Mouse (Mus musculus) CD4-positive, CD25-positive, alpha-beta regulatory T cell, adult 9 weeks (primary cell): ENCODE results near the gene Hmces. TPM values are rescaled to one million over a fixed set of nuclear protein-coding genes. Genes with fewer than 3 reads are reported as not detected.

Experiments used
- polyA plus RNA-seq: library from polyadenylated mRNA; unstranded; fragments of 100-300 nt; shearing (Covaris generic); gene quantifications from one replicate; pipeline ENCODE4 v1.2.1, GENCODE M21; 2017

Hmces gene
- 54.0 TPM for polyA plus RNA-seq

DNA sequence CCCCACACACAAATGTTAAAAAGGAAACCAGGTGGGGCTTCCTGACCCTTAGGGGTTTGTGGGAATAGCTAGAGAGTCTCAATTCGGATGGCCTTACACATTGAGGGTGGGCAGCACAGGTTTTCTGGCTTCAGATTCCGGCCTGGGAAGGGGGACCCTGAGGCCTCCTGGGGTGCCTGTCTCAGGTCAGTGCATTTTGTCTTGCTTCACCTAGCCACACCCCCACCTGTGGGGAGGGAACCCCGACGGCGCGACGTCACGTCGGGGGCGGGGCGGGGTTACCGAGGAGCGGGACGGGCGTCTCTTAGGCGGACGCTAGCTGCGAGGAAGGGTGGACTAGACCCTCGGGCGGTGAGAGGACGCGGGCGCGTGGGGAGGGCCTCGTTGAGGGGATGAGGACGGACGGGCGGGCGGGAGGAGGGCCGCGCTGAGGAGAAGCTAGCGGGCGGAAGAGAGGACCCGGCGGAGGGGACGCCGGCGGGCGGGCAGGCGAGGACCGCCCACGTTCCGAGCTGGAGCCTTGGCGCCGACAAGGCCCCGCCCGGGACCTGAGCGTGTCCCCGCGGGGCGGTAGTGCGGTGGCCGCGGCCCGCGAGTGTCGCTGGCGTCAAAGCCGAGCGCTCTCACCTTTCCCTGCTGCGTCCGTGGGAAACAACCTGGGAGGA, at the start of gene Hmces:
Gene Hmces (plus strand): TSS at position 275 of the 665 bp plus-strand sequence.

DNA sequence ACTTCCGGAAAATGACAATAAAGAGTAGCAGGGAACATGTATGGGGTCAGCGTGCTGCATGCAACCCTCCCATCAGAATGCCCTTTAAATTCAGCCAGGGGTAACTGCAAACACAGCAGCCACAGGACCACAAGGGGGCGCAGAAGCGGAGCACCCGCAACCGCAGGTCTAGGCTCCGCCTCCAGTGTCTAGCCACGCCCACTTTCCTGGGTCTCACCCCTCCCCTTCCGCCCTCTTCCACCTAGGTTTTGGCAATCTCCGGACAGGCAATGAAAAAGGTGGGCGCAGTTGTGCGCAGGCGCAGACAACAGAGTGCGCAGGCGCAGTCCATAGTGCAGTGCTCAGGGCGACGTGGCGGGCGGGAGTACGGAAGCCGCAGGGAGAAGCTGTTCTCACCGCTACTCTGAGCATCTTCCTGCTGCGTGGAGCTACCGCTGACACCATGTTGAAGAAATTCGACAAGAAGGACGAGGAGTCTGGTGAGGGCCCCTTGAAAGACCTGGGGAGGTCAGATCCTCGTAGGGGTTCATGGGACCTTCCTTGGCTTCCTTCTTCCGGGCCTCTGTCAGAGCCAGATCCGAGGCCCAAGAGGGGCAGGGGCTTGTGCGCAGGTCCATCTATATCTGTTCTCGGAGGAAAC, 26.0 kb upstream of the Hmces start, which contains the start of gene Copg1:
Gene Copg1 (plus strand): TSS at position 221 of the 640 bp plus-strand sequence.

DNA sequence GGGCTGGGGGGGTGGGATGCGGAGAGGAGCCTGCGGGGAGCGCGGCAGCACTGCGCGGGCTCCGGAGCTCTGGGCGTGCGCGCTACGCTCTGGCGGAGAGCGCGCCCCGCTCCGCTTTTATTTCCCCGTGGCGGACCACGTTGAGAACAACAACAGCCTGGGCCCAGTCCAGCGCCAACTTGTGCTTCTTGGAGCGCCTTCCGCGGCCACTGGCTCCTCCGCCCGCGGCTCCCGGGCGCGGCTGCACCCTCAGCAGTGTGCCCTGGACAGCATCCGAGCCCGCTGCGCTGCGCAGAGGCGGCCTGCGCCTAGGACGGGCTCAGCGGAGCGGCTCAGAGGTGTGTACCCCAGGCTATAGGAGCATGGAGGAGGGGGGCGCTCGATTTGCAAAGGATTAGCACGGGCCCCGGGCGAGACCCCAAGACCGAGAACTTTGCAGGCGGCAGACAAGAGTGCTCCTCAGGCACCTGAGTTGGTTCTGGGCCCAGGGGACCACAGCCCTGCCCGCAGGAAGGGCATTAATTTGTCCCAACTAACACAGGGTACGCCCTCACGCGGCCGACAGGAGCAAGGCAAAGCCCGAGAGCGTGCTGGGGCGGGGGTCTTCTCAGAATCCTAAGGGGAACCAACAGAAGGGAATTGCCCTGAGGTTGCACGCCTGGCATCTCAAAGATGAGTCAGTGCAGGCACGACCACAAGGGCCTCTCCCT, 68.0 kb downstream of the Hmces start, which contains the start of gene H1fx:
Gene H1fx (minus strand): TSS at position 91 of the 710 bp plus-strand sequence.

Other genes starting within 250 kb of the Hmces start
- 9.8 TPM for gene Aplf, start 241.7 kb upstream of the Hmces start, polyA plus RNA-seq
- 0.50 TPM for gene Efcc1, start 183.1 kb upstream of the Hmces start, polyA plus RNA-seq
- gene Gp9, start 135.9 kb upstream of the Hmces start, polyA plus RNA-seq, result not detected
- gene Rab43, start 101.8 kb upstream of the Hmces start, polyA plus RNA-seq, result 14.6 TPM
- gene Gm45140, start 78.1 kb upstream of the Hmces start, polyA plus RNA-seq, result 5.2 TPM
- 85.5 TPM for gene Isy1, start 75.1 kb upstream of the Hmces start, polyA plus RNA-seq
- 1,266 TPM for gene Cnbp, start 62.8 kb upstream of the Hmces start, polyA plus RNA-seq
- 188 TPM for gene Copg1, start 26.1 kb upstream of the Hmces start, polyA plus RNA-seq
- not detected for gene H1fx, start 67.7 kb downstream of the Hmces start, polyA plus RNA-seq
- 320 TPM for gene Rab7, start 131.3 kb downstream of the Hmces start, polyA plus RNA-seq
- 214 TPM for gene Rpn1, start 170.5 kb downstream of the Hmces start, polyA plus RNA-seq